Mouse (Mus musculus) liver, postnatal 0 days (tissue): ENCODE data around the gene Atmin.

ENCODE experiments used
- CTCF ChIP-seq: sonication (generic); IDR thresholded peaks from 2 replicates; pipeline ENCODE4 v1.5.1; 2016; ENCODE audit warnings: antibody characterized with exemption, low read depth
- EP300 ChIP-seq: IDR thresholded peaks from 2 replicates; pipeline ENCODE4 v1.6.1; 2016; ENCODE audit warnings: antibody characterized with exemption, low read depth, mild to moderate bottlenecking

- TF ChIP-seq CTCF (no peak), EP300 (no peak)
Observed at GRCm38 (mm10) chr8:116994016-116994716, 51.0 kb downstream of the Atmin start.
